Mouse (Mus musculus): Measurements from ENCODE around the gene Cel.
A peak's percentile ranks its signal among the peaks of the same experiment; 100 is the strongest.

The Cel gene

DNA sequence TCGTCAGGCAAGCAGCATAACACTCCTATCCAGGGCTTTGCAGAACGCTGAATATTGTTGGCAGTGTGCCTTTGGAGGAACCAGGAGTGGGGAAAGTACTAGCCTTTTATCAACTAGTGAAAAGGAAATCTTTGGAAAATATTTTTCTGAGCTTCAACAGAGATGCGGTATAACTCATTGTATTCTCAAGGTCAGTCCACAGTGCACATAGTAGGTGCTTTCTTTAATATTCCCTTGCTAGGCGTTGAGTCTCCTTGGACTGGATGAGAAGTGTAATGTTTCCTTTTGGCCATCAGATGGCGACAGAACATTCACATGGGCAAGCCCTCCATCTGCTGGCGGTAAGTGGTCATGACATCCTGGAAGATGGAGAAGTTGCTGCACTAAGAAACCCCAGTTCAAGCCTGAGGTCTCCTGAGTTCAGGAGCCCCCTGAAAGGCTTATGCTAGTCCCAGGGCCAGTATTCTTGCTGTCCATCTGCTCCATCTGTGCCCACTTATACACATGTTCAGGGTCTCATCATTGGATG, 21.9 kb upstream of the Cel start:
- peak; percentile 75 for DNase-seq

DNA sequence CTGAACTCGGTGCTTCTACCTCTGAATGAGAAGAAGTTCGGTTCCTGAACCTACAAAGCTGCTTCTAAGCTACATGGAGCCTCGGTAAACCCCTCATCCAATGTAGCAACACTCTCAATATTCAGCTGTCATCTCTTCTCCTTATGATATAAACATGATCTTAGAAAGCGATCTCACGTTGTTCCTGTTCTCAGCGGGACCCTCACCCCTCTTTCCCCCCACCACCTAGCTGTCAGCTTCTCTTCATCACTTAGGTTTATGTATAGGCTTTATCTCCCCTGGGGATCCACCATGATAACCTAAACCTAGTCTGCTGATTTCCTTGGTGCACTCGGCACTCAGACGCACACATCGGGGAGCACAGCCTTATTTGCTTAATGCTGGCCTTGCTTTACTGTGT, 20.4 kb upstream of the Cel start, which contains the start of gene Gtf3c5:
Gtf3c5 (minus strand) TSS at position 101 of the 400 bp plus-strand sequence.
- no peak for DNase-seq

DNA sequence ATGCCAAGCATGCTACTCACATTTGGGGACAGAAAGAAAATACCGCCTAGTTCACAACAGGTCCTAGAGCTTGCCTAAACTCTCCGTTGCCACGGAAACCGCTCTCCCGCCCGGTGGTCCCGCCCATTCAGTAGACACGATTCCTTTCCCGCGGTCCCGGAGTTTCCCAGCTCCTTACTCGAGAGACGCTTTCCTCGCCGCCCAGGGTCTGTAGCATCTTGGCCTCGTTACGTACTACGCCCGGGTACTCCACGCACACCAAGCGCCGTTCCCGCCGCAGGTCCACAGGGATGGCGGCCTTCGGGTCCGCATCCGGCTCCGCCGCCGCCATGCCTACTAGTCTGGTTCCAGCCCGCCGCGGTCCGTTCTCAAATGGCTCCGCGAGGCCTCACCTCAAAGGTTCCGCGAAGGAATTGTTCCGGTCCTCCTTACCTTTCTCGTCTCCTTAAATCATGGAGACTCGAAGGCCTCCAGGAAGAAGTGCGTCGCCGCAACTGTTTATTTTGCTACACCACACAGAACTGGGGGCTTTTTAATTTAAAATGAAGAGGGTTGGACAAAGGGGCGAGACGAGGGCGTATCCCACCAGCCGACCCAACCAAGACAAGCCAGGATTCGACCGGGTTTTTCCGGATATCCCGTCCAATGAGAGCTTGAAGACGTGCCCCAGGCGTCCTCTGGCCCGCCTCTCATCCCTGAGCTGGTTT, 19.6 kb upstream of the Cel start:
- peak; percentile 88 for DNase-seq

DNA sequence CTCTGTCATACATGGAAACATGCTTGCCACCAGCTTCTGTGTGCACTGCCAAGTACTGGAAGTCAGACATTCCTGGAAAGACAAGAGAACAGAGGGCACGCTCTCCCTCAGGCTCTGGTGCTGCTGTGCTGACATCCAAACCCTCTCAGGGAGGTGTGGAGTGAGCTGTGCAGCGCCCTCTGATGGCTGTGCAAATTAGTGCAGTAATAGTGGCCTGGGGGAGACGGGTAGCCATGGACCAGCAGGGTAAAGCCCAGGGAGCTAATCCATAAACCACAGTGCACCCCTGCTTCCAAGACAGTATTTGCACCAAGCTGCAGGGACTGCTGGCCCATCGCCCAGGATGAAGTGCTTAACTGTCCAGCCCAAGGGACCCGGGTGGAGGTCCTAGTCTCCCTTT, 14.8 kb upstream of the Cel start:
- DNase-seq = no peak

DNA sequence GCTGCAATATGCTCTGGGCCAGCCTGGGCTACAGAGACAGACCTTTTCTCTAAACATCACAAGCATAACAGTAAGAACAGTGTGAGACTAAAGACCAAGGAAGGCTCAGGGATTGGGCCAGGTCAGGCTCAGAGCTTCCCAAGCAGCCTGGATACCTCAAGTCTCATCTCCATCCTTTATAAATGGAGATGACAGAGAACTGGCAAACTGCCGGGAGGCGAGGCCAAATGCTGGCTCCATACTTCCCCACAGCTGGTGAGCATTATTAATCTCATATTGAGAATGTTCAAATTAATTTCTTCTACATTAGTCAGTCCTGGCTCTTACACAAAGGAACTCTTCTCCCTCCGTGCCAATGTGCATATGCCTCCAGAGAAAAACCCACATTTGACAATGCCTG, 13.6 kb upstream of the Cel start:
- no peak for DNase-seq

DNA sequence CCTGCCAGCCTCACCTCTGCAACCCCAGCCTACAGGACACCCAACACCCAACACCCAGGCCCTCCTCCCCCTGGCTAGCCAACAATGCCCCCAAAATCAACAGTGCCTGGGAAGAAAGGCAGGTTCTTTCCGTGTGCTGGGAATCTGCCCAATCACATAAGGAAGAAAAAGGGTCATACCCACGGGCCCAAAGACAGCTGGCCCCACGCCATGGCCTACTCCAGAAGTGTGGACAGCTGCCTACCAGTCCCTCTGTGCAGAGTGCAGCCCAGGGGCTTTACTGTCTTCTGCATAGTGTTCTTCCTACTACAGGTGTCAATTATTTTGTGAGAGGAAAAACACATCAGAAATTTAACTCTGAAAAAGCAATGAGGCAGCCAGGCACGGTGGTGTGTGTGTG, 12.1 kb upstream of the Cel start:
- no peak for DNase-seq

DNA sequence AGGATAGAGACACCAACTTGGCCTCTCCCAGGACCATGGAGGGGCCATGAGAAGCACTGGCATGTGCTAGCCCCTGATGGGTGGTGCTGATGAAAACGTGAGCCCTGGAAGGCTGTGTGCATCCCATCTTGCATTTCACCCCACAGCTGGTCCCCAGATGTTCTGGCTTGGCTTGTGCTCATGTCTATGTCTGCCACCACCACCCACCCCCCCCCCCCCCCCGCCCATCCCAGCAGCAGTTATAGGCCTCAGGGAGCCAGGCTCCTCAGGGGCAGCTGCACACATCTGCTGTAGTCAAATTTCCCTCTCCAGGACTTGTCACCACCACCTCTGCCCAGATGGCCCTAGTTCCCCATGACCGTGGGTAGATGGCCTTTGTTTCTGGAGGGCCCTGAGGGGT, 6.7 kb upstream of the Cel start:
- no peak for DNase-seq

DNA sequence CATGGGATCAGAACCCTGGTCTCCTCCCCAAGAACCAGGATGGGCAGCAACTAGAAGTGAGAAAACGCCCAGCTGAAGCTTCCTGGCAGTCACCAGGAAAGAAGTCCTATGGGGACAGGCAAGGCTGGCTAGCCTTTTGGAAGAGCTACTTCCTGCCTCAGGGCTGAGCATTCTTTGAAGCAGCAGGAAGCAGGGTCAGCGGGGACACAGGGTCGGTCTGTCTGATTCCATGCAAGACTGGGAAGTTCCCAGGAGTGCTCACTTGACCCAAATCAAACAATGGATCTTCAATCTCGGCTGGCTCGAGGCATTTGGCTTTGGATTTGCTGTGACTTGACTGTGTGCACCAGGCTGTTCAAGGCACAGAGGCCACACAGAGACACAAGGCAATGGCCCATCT, 3.3 kb upstream of the Cel start:
- DNase-seq = no peak

DNA sequence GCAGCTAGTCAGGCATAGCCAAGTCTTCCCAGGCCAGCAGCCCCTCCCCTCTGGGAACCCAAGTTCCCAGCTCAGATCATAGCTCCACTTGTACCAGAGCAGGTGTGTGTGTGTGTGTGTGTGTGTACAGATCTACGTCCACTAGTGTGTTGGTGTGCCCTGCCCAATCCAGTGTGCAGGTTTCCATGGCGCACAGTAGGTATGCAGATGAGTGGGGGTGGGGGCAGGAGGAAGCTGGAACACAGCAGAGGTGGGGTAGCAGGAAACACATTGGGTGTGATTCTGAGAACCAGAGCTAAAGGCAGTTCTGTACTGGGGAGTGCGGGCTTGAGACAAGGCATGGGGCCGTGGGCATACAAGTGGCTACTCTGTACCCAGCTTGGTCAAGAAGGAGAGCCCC, 1.2 kb upstream of the Cel start:
- no peak for DNase-seq

DNA sequence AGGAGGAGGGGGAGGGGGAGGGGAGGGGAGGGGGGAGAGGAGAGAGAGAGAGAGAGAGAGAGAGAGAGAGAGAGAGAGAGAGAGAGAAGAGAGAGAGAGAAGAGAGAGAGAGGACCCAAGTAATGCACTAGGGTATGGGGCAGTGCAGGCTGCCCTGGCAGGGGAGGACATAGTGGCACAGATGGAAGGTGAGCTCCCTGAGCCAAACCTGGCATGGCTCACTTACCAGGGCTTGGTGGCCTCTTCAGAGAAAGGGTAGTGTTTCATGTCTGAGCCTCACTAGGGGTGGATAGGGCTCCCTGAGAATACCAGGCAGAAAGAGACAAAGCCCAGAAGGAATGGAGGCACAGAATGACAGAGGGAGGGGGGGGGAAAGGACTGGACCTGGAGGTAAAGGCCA, 627 bp upstream of the Cel start:
- no peak for DNase-seq

DNA sequence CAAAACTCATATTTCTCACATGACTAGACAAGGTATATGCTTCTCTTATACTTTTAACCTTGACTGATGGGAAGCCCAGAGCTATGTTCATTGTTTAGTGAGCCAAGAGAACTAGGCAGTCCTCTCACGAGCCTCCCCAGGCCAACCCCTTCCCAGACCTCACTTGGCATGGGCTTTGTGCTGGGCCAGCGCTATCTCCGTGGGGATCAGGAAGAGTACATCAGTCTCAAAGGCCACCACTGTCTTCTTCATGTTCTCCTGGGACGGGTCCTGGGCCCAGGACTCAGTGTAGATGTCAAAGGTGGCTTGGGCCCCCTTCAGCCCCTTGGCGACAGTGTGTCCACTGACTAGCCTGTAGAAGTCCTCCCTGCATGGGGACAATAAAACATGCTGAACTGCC, 5.8 kb downstream of the Cel start:
- DNase-seq = no peak

DNA sequence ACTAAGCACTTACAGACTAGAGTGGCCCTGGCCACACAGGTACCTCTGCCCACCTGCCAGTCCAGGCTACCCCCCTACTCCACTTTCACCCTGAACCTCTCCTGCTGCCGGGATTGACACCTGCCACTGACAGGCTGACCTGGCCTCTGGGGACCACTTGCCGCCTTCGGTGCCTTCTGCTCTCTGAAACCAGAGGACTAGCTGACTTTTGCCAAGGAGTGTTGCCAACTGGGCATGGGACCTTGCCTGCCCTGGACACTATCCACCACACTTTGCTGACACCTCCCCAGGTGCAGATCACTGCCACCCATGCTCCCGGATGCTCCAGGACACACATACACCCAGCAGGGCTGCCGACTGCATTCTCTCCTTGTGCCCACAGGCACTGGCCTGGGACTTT, 10.9 kb downstream of the Cel start:
- no peak for DNase-seq

DNA sequence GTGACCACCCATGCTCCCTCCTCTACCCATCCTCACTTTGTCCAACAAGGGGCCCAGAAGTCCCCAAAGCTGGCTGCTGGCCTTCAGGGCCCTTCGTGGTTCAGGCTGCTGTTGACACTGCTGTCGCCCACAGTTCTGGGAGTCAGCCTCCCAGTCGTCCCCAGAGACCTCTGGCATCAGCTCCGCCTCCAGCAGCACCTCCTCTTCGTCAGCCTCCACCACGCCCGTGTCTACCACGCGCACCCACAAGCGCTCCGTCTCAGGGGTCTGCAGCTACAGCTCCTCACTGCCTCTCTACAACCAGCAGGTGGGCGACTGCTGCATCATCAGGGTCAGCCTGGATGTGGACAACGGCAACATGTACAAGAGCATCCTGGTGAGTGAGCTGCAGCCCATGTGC, 14.0 kb downstream of the Cel start:
- DNase-seq = no peak

DNA sequence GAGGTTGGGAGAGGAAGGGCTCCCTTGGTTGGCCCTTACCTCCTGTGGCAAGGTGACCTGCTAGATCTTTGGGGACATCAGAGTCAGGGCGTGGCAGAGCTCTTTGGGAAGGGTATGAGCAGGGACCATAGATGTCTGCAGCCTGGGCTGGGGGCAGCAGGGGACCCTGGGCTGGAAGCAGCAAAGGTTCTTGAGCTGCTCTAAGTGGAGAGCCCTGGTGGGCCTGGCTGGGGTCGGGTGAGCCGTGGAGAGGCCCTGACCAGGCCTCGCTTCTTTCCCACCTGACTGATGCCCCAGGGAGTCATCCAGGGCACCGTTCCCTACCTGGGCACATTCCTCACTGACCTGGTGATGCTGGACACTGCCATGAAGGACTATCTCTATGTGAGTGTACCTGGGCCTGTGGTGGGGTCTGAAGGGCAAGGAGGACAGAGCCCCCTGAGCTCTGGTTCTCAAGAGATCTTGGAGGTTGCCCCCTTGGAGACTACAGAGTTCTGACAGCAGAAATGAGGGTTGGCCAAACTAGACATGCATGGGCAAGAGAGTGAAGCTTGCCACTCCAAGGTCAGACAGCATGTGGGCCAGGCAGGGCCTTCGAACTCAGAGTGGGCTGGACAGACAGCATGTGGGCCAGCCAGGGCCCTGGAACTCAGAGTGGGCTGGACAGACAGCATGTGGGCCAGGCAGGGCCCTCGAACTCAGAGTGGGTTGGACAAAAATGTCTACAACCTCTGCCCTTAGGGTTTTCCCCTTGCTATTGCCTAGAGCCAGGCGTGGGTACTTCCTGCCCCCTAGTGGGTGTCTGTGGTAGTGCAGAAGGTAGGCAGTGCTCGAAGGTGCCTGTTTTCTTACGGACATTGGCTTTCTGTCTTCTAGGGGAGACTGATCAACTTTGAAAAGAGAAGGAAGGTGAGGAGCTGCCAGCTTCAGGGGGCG, 15.7 kb downstream of the Cel start:
- peak; percentile 80 for DNase-seq

DNA sequence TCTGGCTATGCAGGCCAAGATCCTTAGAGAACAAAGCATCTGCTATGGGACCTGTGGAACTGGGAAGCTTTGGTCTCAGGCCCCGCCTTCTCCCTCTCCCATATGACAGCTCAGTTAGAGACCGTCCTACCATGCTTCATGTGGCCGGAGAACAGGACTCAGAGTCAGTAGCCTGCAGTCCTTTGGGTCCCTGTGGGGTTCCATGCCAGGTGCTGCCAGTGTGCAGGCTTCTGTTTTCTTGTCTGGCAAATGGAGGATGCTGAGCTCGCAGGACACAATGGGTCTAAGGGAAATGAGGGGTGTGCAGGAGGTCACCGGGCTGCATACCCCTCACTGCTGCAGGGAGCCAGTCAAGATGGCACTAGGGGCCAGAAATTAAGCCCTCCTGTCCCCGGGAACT, 16.6 kb downstream of the Cel start:
- DNase-seq = no peak

DNA sequence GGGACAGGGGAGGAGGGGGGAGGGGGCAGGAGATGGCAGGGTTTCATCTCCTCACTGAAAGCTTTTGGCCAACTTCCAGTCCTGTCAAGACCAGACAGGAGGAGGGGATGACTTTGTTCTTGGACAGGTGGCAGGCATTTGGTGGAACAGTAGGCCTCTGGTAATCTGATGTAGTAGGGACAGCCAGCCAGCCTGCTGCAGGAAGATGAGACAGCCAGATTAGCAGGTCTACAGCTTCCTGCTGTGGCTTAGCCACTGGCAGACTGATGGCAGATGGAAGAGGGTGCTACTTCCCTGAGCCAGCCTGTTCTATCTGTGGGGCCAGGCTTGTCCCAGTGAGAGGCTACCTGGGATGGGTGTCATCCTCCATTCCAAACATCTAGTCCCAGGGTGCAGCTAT, 17.2 kb downstream of the Cel start:
- DNase-seq = no peak

DNA sequence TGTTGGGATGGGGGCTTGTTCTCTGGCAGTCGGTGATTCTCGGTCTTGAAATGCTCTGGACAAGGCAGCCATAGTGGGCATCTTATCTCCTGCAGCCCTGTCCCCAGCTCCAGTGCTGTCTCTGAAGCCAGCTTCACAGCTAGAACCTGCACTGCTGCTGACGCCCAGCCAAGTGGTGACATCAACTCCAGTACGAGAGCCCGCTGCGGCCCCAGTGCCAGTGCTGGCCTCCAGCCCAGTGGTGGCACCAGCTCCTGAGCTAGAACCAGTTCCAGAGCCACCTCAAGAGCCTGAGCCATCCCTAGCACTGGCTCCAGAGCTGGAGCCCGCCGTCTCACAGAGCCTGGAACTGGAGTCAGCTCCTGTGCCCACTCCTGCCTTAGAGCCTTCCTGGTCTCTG, 19.3 kb downstream of the Cel start:
- DNase-seq = no peak

DNA sequence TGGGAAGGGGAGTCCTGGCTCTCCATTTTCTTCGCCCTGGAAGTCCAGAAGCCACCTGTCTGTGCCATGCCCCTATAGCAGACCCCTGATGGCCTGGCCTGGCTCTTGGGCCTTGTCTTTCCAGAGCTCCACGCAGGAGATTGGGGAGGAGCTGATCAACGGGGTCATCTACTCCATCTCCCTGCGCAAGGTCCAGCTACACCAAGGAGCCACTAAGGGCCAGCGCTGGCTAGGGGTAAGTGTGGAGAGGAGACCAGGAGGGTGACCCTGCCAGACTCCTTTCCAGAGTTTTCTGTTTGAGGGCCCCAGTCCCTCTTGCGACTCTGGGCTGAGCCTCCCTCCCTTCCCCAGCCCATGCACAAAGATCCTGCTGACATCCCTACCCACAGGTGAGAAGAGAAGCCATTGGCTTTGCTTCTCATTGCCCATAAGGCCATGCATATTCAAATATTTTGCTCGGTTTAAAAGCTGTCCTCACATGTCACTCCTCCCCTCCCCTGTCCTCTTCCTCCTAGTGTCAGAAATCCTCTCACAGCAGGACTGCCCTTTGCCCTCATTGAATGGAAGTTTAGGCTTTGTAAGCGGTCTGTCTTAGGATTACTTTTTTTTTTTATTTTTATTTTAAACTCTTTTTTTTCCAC, 22.5 kb downstream of the Cel start:
- DNase-seq = no peak

DNA sequence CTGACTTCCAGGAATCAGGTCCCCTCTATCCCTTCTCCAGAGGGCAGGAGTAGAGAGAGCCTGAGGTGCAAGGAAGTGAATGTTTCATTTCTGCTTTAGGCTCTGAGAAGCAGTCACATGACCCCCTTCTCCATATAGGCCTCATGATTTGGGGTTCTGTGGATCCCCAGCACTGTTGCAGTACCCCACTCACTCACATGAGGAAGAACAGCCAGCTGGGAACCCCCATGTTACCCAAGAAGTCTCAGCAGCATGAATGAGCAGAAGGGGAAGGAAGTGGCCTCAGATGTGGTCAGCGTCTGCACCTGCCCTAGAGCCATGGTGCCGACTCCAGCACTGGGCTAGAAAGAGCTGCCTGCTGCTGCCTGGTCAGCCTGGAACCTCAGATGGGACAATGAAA, 23.3 kb downstream of the Cel start:
- no peak for DNase-seq

DNA sequence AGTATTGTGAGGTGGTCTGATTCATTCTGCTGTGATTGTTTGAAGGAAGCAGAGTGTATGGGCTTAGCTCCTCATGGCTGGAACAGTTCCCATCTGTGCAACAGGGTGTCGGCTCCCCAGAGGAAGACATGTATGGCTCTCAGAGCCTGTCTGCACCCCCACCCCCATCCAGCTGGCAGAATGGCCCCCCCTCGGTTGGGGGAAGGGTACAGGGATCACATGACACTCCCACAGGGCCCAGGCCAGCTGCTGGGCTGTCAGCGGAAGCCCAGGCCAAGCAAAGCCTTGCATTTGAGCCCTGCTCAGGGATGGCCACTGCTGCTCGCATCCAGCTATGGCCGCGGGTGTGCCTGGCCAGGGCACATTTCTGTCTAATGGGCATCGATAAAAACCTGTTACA, 24.0 kb downstream of the Cel start:
- peak; percentile 76 for DNase-seq

DNA sequence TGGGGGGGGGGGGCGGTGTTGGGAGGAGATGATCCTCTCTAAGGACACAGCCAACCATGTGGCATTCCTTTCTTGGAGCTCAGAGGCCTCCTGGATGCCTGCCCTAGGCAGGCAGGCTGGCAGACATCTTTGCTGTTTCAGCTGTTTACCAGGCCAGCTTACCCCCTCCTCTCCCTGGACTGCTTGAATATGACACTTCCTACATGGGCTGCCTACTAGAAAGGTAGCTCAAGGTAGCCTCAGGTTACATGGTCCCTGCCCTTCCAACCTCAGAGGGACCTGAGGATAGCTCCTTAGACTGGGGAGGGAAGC, 24.4 kb downstream of the Cel start:
- no peak for DNase-seq

DNA sequence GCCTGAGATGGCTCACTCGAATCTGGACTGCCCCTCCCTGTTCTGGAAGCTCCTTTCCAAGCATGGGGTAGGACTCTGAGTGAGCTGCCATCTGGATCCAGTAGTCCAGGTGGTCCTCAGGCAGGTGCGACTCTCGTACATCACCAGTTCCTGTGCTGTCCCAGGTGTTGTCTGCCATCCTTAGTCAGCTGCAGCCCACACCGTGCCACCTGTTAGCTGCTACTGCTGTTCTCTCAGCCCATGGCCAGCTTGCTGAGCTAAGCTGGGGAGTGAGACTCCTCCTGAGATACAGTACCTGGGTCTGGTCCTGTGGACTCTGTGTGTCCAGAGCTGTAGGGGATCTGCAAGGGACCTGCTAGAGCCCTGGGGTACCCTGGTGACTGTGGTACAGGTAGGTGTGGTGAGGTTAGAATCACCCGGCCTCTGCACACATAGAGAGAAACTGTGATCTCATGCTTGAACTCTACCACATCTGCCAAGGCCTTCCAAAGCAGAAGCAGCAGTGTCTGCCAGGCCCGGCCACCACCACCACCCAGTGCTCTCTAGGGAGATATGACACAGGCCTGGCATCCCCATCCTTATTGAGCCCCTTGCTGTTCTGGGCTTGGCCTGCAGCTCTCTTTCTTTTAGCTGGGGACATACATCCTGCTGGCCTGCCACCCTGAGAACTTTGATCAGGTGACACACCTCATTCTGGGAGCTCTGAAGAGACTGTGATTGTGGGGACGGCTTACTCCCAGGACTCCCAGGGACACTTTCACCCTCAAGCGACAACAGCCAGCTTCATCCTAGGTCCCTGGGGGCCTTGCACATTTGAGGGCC, 25.0 kb downstream of the Cel start:
- no peak for DNase-seq

DNA sequence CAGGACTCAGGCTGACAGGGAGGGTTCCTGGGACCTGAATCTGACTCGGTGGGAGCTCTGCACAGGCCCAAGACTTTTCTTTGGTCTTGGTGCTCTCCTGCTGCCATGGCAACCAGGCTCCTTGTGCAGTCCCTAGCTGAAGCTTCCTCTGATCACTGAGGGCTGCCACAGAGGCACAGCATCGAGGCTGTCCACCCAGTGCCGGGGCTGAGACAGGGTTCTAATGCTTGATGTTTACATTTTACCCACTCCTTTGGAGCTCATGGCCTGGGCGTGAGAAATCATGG, 25.6 kb downstream of the Cel start:
- no peak for DNase-seq
